Mouse (Mus musculus) C2C12 (cell line): ENCODE results near the gene Aven. TPM values are rescaled to one million over a fixed set of nuclear protein-coding genes. Genes with fewer than 3 reads are reported as not detected.

Experiments
- H3K27me3 ChIP-seq: one replicate; pipeline ENCODE4 v1.6.1; 2011; ENCODE audit not compliant: control insufficient read depth, insufficient read depth, insufficient read length
- H3K36me3 ChIP-seq: one replicate; pipeline ENCODE4 v1.6.1; 2011; ENCODE audit not compliant: control insufficient read depth, insufficient read depth
- H3K4me3 ChIP-seq: one replicate; pipeline ENCODE4 v1.5.1; 2011; ENCODE audit warnings: mild to moderate bottlenecking, control low read depth; ENCODE audit not compliant: poor library complexity, insufficient read depth, severe bottlenecking
- H3K79me2 ChIP-seq: one replicate; pipeline ENCODE4 v1.6.1; 2011; ENCODE audit not compliant: control insufficient read depth, insufficient read depth
- H3K79me3 ChIP-seq: one replicate; pipeline ENCODE4 v1.6.1; 2011; ENCODE audit warnings: low read depth, control low read depth
- H3ac ChIP-seq: one replicate; pipeline ENCODE3; 2011; ENCODE audit warnings: low read depth; ENCODE audit not compliant: control insufficient read depth, insufficient read length
- CEBPB ChIP-seq: IDR thresholded peaks from one replicate; pipeline ENCODE4 v1.6.1; 2011; ENCODE audit warnings: low read depth, mild to moderate bottlenecking, control low read depth, moderate library complexity
- CTCF ChIP-seq: IDR thresholded peaks from one replicate; pipeline ENCODE4 v1.5.1; 2011; ENCODE audit not compliant: control insufficient read depth, insufficient read depth, insufficient read length
- FOSL1 ChIP-seq: IDR thresholded peaks from one replicate; pipeline ENCODE4 v1.8.0; 2011; ENCODE audit warnings: mild to moderate bottlenecking, low read length; ENCODE audit not compliant: poor library complexity, insufficient read depth, severe bottlenecking
- MAX ChIP-seq: IDR thresholded peaks from one replicate; pipeline ENCODE4 v1.6.1; 2011; ENCODE audit warnings: mild to moderate bottlenecking, control low read depth
- MYOD1 ChIP-seq: IDR thresholded peaks from one replicate; pipeline ENCODE4 v1.6.1; 2011; ENCODE audit warnings: low read depth; ENCODE audit not compliant: control insufficient read depth, insufficient read length
- MYOG ChIP-seq: IDR thresholded peaks from one replicate; pipeline ENCODE4 v1.6.1; 2011; ENCODE audit not compliant: control insufficient read depth, insufficient read length; ENCODE audit errors: extremely low read depth
- USF1 ChIP-seq: IDR thresholded peaks from one replicate; pipeline ENCODE4 v1.6.1; 2011; ENCODE audit warnings: low read depth, mild to moderate bottlenecking, control low read depth, moderate library complexity
- polyA plus RNA-seq: library from polyadenylated mRNA; unstranded; fragments of >200 nt; fragmentation: generic; extraction: Trizol; gene quantifications from one replicate; pipeline ENCODE4 v1.2.1, GENCODE M21; 2012; ENCODE audit warnings: missing spikeins

The Aven gene
- polyA plus RNA-seq, 1 experiment, result 19.9 TPM

GRCm38 (mm10) chr2:112596415-112596814, 103.7 kb downstream of the Aven start:
- Histone ChIP-seq H3K79me2 (no peaks in the 10 kb centered on the region), H3K27me3 (no peaks in the 10 kb centered on the region), H3ac (no peak overlapping the region), H3K36me3 (no peaks in the 10 kb centered on the region), H3K79me3 (no peaks in the 10 kb centered on the region), H3K4me3 (no peak overlapping the region)
- TF ChIP-seq MYOG (no peak), FOSL1 (no peak), USF1 (no peak), CTCF (no peak), CEBPB (no peak), MYOD1 (no peak), MAX (no peak)

GRCm38 (mm10) chr2:112597064-112597463, 104.3 kb downstream of the Aven start:
- Histone ChIP-seq H3ac (no peak overlapping the region), H3K79me2 (no peaks in the 10 kb centered on the region), H3K4me3 (no peak overlapping the region), H3K79me3 (no peaks in the 10 kb centered on the region), H3K27me3 (no peaks in the 10 kb centered on the region), H3K36me3 (no peaks in the 10 kb centered on the region)
- TF ChIP-seq FOSL1, result no peak
- no peak for TF ChIP-seq CEBPB
- TF ChIP-seq MYOG, result no peak
- TF ChIP-seq CTCF, result no peak
- TF ChIP-seq MYOD1, result no peak
- no peak for TF ChIP-seq MAX
- TF ChIP-seq USF1, result no peak

DNA sequence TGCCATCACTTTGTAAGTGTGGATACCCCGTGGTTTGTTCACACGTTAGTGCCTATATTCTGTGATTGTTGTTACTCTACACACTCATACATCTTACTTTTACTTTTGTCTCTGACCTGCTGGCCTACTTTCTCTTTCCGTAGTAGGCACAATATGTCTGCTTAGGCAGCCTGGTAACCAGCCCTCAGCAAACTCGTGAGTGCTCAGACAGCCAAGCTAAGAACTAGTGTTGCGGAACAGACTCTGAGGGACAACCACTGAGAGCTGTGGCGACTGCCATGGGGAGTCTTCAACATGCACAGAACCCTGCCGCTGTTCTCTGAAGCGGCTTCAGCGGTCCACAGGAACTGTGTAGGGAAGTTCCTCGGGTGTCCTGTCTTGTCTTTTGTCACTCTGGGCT, 107.5 kb downstream of the Aven start:
- Histone ChIP-seq H3K79me2 (no peaks in the 10 kb centered on the region), H3ac (no peak overlapping the region), H3K36me3 (no peaks in the 10 kb centered on the region), H3K27me3 (no peaks in the 10 kb centered on the region), H3K4me3 (no peak overlapping the region), H3K79me3 (no peaks in the 10 kb centered on the region)
- TF ChIP-seq FOSL1, result no peak
- TF ChIP-seq MAX, result no peak
- no peak for TF ChIP-seq CTCF
- no peak for TF ChIP-seq MYOG
- TF ChIP-seq CEBPB, result no peak
- TF ChIP-seq USF1, result no peak
- no peak for TF ChIP-seq MYOD1

DNA sequence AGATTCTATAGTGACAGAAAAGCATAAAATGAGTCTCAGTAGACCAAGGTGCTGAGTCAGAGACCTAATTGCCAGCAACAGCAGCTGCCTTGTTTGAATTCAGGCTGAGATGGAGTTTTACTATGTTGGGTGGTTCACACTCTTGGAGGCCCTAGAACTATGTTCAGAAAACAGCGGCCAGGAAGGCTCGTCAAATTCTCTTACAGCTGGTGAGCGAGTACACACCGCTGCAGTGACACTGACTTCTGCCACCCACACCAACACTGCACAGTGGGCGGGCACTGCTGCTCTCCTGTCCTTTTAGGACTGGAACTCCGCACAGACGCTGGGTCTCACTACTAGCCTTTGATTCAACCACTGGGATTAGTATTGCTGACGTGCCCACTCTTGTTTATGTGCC, 109.7 kb downstream of the Aven start:
- no peaks in the 10 kb centered on the region for H3K36me3 ChIP-seq
- TF ChIP-seq CTCF (no peak), MYOD1 (no peak), MYOG (no peak), FOSL1 (no peak), CEBPB (no peak), USF1 (no peak), MAX (no peak)

GRCm38 (mm10) chr2:112606536-112606935, 113.8 kb downstream of the Aven start:
- no peak for TF ChIP-seq CEBPB
- TF ChIP-seq MYOD1, result no peak
- no peak for TF ChIP-seq CTCF
- no peak for TF ChIP-seq MYOG
- TF ChIP-seq FOSL1, result no peak
- no peak for TF ChIP-seq MAX
- TF ChIP-seq USF1, result no peak
- H3K79me2 ChIP-seq, result no peaks in the 10 kb centered on the region
- H3K36me3 ChIP-seq, result no peaks in the 10 kb centered on the region
- H3K27me3 ChIP-seq, result no peaks in the 10 kb centered on the region
- no peak overlapping the region for H3ac ChIP-seq
- no peak overlapping the region for H3K4me3 ChIP-seq
- H3K79me3 ChIP-seq, result no peaks in the 10 kb centered on the region

More for the DNA sequence above, 109.7 kb downstream of the Aven start:
- Histone ChIP-seq H3ac (no peak overlapping the region), H3K79me3 (no peaks in the 10 kb centered on the region), H3K79me2 (no peaks in the 10 kb centered on the region), H3K4me3 (no peak overlapping the region), H3K27me3 (no peaks in the 10 kb centered on the region)

GRCm38 (mm10) chr2:112612628-112613027, 119.9 kb downstream of the Aven start:
- no peak overlapping the region for H3K4me3 ChIP-seq
- H3K79me2 ChIP-seq, result no peaks in the 10 kb centered on the region
- no peaks in the 10 kb centered on the region for H3K27me3 ChIP-seq
- no peak for TF ChIP-seq FOSL1
- no peak for TF ChIP-seq MYOD1
- no peak for TF ChIP-seq CTCF
- TF ChIP-seq MAX, result no peak
- TF ChIP-seq MYOG, result no peak
- no peak for TF ChIP-seq CEBPB
- no peaks in the 10 kb centered on the region for H3K36me3 ChIP-seq
- H3K79me3 ChIP-seq, result no peaks in the 10 kb centered on the region
- H3ac ChIP-seq, result no peak overlapping the region
